Mouse (Mus musculus) bone marrow macrophage, adult 2 months (primary cell): ENCODE results near the gene Rnf157.

Source experiments
- CTCF ChIP-seq: IDR thresholded peaks from 2 replicates; pipeline ENCODE4 v1.5.1; 2012; ENCODE audit warnings: low read depth, mild to moderate bottlenecking, low read length, moderate library complexity
- POLR2A ChIP-seq: IDR thresholded peaks from 2 replicates; pipeline ENCODE4 v1.6.1; 2012; ENCODE audit warnings: mild to moderate bottlenecking, low read depth, low read length, borderline replicate concordance

GRCm38 (mm10) chr11:116306126-116306982, 106.5 kb downstream of the Rnf157 start:
- TF ChIP-seq CTCF (no peak), POLR2A (no peak)
